Mouse (Mus musculus): ENCODE measurements around the gene Fstl4. TPM values are rescaled to one million over a fixed set of nuclear protein-coding genes. Genes with fewer than 3 reads are reported as not detected.
"Not testable (repeated sequence)": the region's sequence is repeated elsewhere in the genome, so short reads cannot be mapped to it uniquely, and the experiment has no call there.

Fstl4 gene
- total RNA-seq, 2 experiments from 2014 or later: 0.74 to 0.80 TPM

- DNase-seq (ENCODE audit: low spot score in 2 of 2): no peak
Measured at GRCm38 (mm10) chr11:53081310-53081709, 316.9 kb downstream of the Fstl4 start.

- DNase-seq (ENCODE audit: low spot score in 2 of 2): no peak
Measured at GRCm38 (mm10) chr11:53085367-53085766, 320.9 kb downstream of the Fstl4 start.

GRCm38 (mm10) chr11:53085858-53086565 lies 321.6 kb downstream of the Fstl4 start:
- no peak for DNase-seq (ENCODE audit: low spot score in 2 of 2)

- not testable (repeated sequence) for DNase-seq (ENCODE audit: low spot score in 2 of 2)
Measured at GRCm38 (mm10) chr11:53087896-53088295, 323.5 kb downstream of the Fstl4 start.

- DNase-seq (ENCODE audit: low spot score in 2 of 2): no peak
Measured at GRCm38 (mm10) chr11:53091596-53091995, 327.2 kb downstream of the Fstl4 start.

GRCm38 (mm10) chr11:53096871-53097270 lies 332.4 kb downstream of the Fstl4 start:
- DNase-seq (ENCODE audit: low spot score in 2 of 2): no peak

DNA sequence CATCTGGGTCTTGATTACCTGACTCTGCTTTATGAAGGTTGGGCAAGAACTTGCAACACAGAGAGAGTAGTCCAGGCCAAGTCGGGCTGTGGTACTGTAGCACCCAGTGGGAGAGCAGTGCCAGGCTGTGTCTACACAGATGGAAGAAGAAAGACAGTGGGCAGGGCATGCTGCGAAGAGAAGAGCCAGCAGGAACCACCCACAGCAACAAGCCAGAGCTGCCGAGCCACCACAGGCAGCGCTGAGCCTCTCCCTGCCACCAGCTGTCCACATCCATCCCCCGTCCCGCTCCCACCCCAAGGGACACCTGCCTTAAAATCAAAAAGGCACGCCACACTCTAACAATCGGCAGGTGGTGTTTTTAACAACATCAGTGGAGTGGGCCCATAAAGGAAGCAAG lies 332.9 kb downstream of the Fstl4 start:
- DNase-seq (ENCODE audit: low spot score in 2 of 2): no peak

- DNase-seq (ENCODE audit: low spot score in 2 of 2): no peak
Measured at GRCm38 (mm10) chr11:53097870-53098269, 333.4 kb downstream of the Fstl4 start.

GRCm38 (mm10) chr11:53098780-53099198 lies 334.4 kb downstream of the Fstl4 start:
- no peak for DNase-seq (ENCODE audit: low spot score in 2 of 2)

GRCm38 (mm10) chr11:53099322-53099721 lies 334.9 kb downstream of the Fstl4 start:
- DNase-seq (ENCODE audit: low spot score in 2 of 2): no peak

GRCm38 (mm10) chr11:53101732-53102131 lies 337.3 kb downstream of the Fstl4 start:
- no peak for DNase-seq (ENCODE audit: low spot score in 2 of 2)

GRCm38 (mm10) chr11:53103601-53104325 lies 339.3 kb downstream of the Fstl4 start:
- no peak for DNase-seq (ENCODE audit: low spot score in 2 of 2)

DNA sequence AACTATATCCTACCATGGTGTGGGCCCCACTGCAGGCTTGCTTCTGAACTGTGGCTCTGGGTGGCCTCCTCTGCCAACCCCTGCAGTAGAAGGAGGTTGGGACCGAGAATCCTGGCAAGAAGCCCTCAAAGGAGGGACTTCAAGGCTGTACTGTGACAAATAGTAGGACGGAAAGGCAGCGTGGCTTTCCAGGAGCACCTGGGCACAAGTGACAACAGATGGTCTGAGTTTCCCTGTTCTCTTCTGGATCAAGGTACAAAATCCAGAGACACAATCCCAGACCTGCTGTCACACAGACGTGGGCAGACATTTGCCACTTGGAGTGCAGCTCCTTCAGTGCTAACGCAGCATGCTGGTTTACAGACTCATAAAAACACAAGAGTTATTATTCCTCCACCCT lies 343.3 kb downstream of the Fstl4 start:
- DNase-seq (ENCODE audit: low spot score in 2 of 2): no peak

DNA sequence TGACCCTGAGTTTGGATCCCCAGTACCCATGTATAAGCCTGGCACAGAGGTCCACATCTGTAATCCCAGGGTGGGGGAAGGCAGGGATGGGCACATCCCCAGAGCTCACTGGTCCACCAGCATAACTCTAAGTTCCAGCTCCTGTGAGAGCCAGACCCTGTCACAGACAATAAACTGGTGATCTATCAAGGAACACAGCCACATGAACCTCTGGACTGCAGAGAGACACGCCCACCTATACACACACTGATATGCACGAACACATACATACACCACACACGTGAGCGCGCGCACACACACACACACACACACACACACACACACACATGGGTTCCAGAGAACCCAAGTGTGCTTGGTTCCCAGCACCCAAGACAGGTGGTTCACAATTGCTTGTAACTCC lies 344.4 kb downstream of the Fstl4 start:
- DNase-seq (ENCODE audit: low spot score in 2 of 2): no peak

GRCm38 (mm10) chr11:53109701-53110467 lies 345.4 kb downstream of the Fstl4 start:
- DNase-seq (ENCODE audit: low spot score in 2 of 2): no peak

- no peak for DNase-seq (ENCODE audit: low spot score in 2 of 2)
Measured at GRCm38 (mm10) chr11:53115711-53116110, 351.3 kb downstream of the Fstl4 start.

- DNase-seq (ENCODE audit: low spot score in 2 of 2): no peak
Measured at GRCm38 (mm10) chr11:53116356-53116755, 351.9 kb downstream of the Fstl4 start.

GRCm38 (mm10) chr11:53118226-53118965 lies 354.0 kb downstream of the Fstl4 start:
- DNase-seq (ENCODE audit: low spot score in 2 of 2): no peak

DNA sequence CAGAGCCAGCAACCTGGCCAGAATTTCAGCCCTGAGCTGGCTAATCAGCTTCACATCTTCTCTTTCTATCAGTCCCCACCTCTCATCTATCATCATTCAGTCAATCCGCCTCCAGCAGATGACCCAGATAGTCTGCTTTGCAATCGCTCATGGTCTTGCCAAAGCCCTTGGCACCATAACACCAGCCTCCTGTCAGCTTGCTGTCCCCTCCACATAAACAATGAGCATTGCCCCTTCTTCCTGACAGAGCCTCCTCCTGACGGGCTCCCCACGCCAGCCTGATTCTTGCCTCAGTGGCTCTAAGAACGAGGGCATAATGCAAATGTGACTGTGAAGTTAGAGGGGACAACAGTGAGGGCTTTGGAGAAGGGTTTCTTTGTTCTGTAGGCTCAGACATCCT lies 355.5 kb downstream of the Fstl4 start:
- no peak for DNase-seq (ENCODE audit: low spot score in 2 of 2)

DNA sequence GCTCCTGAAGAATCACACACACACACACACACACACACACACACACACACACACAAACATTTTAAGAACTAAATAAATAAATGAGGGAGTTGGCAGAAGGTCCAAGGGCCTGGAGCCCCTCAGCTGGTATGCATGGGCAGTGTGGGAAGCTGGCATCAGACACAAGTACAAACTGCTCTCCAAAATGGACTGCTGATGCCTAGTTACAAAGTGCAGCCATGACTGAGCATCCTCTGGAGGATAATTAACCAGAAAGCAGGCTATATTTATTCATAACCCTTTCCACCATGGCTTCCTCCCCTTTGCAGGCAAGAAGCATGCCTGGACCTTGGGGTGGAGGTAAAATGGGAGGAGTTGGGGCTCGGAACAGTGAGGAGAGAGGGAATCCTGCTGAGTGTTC lies 356.8 kb downstream of the Fstl4 start:
- no peak for DNase-seq (ENCODE audit: low spot score in 2 of 2)

GRCm38 (mm10) chr11:53124799-53125198 lies 360.4 kb downstream of the Fstl4 start:
- no peak for DNase-seq (ENCODE audit: low spot score in 2 of 2)
